Mouse (Mus musculus): ENCODE measurements around the gene Gpr45. TPM values are rescaled to one million over a fixed set of nuclear protein-coding genes. Genes with fewer than 3 reads are reported as not detected.

Gpr45 gene
- 6.3 and 6.7 TPM in 2 replicates for polyA plus RNA-seq (2015; fragmentation: Nextera tagmentation; extraction: Ambion mirVana)

DNA sequence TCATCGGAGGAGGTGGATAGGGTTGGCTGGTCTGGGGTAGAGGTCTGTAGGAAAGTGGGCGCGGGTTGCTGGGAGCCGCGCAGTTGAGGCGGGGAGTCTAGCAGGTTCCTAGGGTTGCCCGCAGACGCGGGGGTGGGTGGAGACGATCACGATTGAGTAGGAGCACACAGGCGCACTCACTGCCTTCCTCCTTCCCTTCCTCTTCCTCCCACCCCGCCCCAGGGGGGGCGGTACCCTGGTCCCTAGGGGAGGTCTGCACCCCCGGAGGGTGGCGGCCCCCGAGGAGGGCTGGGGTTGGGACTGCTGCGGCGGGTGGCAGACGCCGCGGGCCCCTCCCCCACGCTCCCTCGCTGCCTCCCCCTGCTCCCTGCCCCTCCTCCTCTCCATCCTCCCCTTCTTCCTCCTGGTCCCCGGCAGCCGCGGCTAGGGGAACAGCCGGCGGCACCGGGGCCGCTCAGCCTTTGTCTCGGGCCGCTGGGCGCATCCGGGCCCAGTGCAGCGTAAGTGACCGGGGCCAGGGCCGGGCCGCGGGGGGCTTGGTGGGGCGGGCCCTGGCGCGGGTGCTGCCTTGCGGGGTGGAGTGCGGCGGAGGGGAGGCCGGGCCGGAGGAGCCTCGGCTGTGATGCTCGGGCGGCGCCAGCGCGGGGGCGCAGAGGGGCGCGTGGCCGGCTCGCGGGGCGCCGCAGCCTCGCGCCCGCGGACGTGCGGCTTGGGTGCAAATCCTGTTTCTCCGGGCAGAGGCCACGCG, at the start of gene Gpr45:
TSS of gene Gpr45 (plus strand) at position 139 of the 748 bp plus-strand sequence.
- under 1% methylated on average over 62 of the region's 71 CpGs for WGBS
- peak; percentile 69 for ATAC-seq (ENCODE audit: low FRiP score, low TSS enrichment)
- Histone ChIP-seq H3K27me3 (ENCODE audit: control insufficient read depth, insufficient read depth, low read length) (no peaks in the 10 kb centered on the region), H3K9ac (ENCODE audit: low read length) (peak within 1 kb of the TSS; percentile 69), H3K27ac (replicated peaks) (0 out of 2 replicates have a peak within 1 kb of the TSS, but pooled peaks have one; percentile 65), H3K4me2 (replicated peaks; ENCODE audit: low read depth) (peak within 1 kb of the TSS; percentile 86), H3K9me3 (ENCODE audit: control insufficient read depth, low read length) (no peaks in the 10 kb centered on the region), H3K4me1 (replicated peaks; ENCODE audit: control insufficient read depth, insufficient read depth) (no peaks in the 10 kb centered on the region), H3K36me3 (ENCODE audit: control insufficient read depth, insufficient read depth, low read length) (no peaks in the 10 kb centered on the region), H3K4me3 (ENCODE audit: low read depth, low read length) (peak within 1 kb of the TSS; percentile 67)
- TF ChIP-seq EP300 (optimal IDR thresholded peaks at IDR 0.05) (no peak), CTCF (IDR thresholded peaks at IDR 0.05; ENCODE audit: low read depth) (no peak)
- DNase-seq (ENCODE audit: low spot score): peak; percentile 45

DNA sequence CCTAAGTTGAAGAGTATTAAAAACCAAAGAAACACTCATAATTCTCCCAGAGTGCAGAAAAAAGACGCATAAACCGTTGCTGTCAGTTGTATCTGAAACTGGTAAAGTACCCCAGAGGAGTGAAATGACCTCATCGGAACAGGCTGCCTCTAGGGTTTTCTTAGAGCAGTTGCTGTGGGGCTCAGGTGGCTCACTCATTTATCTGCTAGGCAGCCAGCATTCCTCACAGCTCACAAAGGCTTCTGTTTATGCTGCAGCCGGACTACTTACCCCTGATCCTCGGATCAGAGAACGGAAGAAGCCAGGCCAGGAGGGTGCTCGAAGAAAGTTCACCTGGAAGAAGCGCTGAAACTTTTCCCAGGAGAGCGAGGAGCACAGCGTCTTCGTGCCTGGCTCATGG, 47.5 kb upstream of the Gpr45 start:
- H3K27ac ChIP-seq (replicated peaks): no peak overlapping the region
- no peak overlapping the region for H3K4me3 ChIP-seq (ENCODE audit: low read depth, low read length)
- 69% methylated on average over 11 of the region's 11 CpGs for WGBS
- peaks cover 9% of the 10 kb centered on the region for H3K36me3 ChIP-seq (ENCODE audit: control insufficient read depth, insufficient read depth, low read length)
- H3K27me3 ChIP-seq (ENCODE audit: control insufficient read depth, insufficient read depth, low read length): no peaks in the 10 kb centered on the region
- DNase-seq (ENCODE audit: low spot score): peak; percentile 9
- H3K4me2 ChIP-seq (replicated peaks; ENCODE audit: low read depth): no peak overlapping the region
- ATAC-seq (ENCODE audit: low FRiP score, low TSS enrichment): no peak
- no peaks in the 10 kb centered on the region for H3K4me1 ChIP-seq (replicated peaks; ENCODE audit: control insufficient read depth, insufficient read depth)
- no peak overlapping the region for H3K9ac ChIP-seq (ENCODE audit: low read length)
- TF ChIP-seq CTCF (IDR thresholded peaks at IDR 0.05; ENCODE audit: low read depth): no peak
- no peak for TF ChIP-seq EP300 (optimal IDR thresholded peaks at IDR 0.05)
- H3K9me3 ChIP-seq (ENCODE audit: control insufficient read depth, low read length): no peaks in the 10 kb centered on the region

DNA sequence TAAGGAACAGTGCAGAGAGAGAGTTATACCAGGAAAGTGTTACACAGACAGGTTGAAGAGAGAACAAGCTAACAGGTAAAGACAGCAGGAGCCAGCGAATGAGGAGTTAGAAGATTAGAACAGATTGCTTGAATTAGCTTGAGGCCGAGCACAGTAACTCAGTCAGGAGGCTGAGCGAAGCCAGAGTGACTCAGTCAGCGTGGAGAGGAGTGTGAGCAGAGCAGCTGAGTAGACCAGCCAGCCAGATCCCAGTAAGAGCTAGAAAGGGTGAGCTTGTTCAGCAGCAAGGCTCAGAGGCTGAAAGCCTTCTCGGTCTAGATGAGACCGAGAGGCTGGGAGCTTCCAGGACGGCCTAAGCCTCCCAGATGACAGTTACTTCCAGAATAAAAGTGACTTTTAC, 46.0 kb upstream of the Gpr45 start:
- ATAC-seq (ENCODE audit: low FRiP score, low TSS enrichment): no peak
- Histone ChIP-seq H3K27me3 (ENCODE audit: control insufficient read depth, insufficient read depth, low read length) (no peaks in the 10 kb centered on the region), H3K4me2 (replicated peaks; ENCODE audit: low read depth) (no peak overlapping the region), H3K4me3 (ENCODE audit: low read depth, low read length) (no peak overlapping the region), H3K4me1 (replicated peaks; ENCODE audit: control insufficient read depth, insufficient read depth) (no peaks in the 10 kb centered on the region), H3K36me3 (ENCODE audit: control insufficient read depth, insufficient read depth, low read length) (peaks cover 3% of the 10 kb centered on the region; the same call in 1 of the 2 replicates), H3K9ac (ENCODE audit: low read length) (no peak overlapping the region), H3K27ac (replicated peaks) (no peak overlapping the region), H3K9me3 (ENCODE audit: control insufficient read depth, low read length) (no peaks in the 10 kb centered on the region)
- TF ChIP-seq CTCF (IDR thresholded peaks at IDR 0.05; ENCODE audit: low read depth) (no peak), EP300 (optimal IDR thresholded peaks at IDR 0.05) (no peak)
- WGBS: 89% methylated on average over 7 of the region's 7 CpGs
- DNase-seq (ENCODE audit: low spot score): peak; percentile 8

DNA sequence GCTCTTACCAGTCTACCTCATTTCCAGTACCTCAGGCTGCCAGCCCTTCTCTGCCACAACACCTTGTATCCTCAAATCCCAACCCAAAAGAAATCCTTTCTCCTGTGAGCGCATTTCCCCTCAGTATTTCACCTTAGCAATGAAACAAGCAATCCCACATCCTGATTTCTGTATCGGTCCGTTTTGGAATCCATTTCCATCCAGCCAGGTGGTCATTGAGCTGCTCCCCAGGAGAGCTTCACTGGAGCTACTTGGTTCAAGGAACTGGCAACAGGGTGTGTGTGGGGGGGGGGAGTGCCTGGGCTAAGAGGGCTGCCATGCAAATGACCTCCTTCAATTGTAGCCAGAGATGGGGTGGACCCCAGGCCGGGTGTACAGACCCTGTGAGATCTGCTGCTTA, 45.5 kb upstream of the Gpr45 start:
- Histone ChIP-seq H3K9me3 (ENCODE audit: control insufficient read depth, low read length) (no peaks in the 10 kb centered on the region), H3K4me2 (replicated peaks; ENCODE audit: low read depth) (no peak overlapping the region), H3K36me3 (ENCODE audit: control insufficient read depth, insufficient read depth, low read length) (peaks cover 3% of the 10 kb centered on the region; the same call in 1 of the 2 replicates), H3K4me1 (replicated peaks; ENCODE audit: control insufficient read depth, insufficient read depth) (no peaks in the 10 kb centered on the region), H3K27ac (replicated peaks) (no peak overlapping the region), H3K9ac (ENCODE audit: low read length) (no peak overlapping the region), H3K4me3 (ENCODE audit: low read depth, low read length) (no peak overlapping the region), H3K27me3 (ENCODE audit: control insufficient read depth, insufficient read depth, low read length) (no peaks in the 10 kb centered on the region)
- 62% methylated on average over 4 of the region's 4 CpGs for WGBS
- ATAC-seq (ENCODE audit: low FRiP score, low TSS enrichment): no peak
- TF ChIP-seq EP300 (optimal IDR thresholded peaks at IDR 0.05) (no peak), CTCF (IDR thresholded peaks at IDR 0.05; ENCODE audit: low read depth) (no peak)
- no peak for DNase-seq (ENCODE audit: low spot score)

DNA sequence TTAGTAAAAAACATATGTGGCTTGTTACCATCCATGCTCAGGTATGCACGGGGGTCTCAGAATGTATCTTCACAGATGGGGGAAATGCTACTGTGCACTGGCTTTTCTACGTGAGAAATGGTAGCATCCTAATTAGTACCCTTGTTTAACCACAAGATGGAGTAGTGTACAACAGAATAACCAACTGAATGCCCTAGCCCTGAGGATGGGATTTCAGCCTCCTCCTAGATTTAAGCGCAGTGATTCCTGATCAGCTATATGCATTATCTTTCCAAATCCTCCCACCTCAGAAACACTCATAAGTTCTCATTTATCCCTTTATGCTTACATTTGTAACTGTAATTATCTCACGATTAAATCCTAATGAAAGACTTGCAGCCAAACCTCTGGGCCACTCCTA, 37.6 kb upstream of the Gpr45 start:
- Histone ChIP-seq H3K4me2 (replicated peaks; ENCODE audit: low read depth) (no peak overlapping the region), H3K36me3 (ENCODE audit: control insufficient read depth, insufficient read depth, low read length) (no peaks in the 10 kb centered on the region), H3K27me3 (ENCODE audit: control insufficient read depth, insufficient read depth, low read length) (no peaks in the 10 kb centered on the region), H3K4me3 (ENCODE audit: low read depth, low read length) (no peak overlapping the region), H3K9ac (ENCODE audit: low read length) (no peak overlapping the region), H3K27ac (replicated peaks) (no peak overlapping the region), H3K9me3 (ENCODE audit: control insufficient read depth, low read length) (no peaks in the 10 kb centered on the region), H3K4me1 (replicated peaks; ENCODE audit: control insufficient read depth, insufficient read depth) (no peaks in the 10 kb centered on the region)
- TF ChIP-seq CTCF (IDR thresholded peaks at IDR 0.05; ENCODE audit: low read depth): peak; percentile 90
- TF ChIP-seq EP300 (optimal IDR thresholded peaks at IDR 0.05): no peak
- ATAC-seq (ENCODE audit: low FRiP score, low TSS enrichment) (peak; percentile 49; the same call in 1 of the 2 replicates), DNase-seq (ENCODE audit: low spot score) (no peak)
- 11% methylated on average over 4 of the region's 4 CpGs for WGBS

DNA sequence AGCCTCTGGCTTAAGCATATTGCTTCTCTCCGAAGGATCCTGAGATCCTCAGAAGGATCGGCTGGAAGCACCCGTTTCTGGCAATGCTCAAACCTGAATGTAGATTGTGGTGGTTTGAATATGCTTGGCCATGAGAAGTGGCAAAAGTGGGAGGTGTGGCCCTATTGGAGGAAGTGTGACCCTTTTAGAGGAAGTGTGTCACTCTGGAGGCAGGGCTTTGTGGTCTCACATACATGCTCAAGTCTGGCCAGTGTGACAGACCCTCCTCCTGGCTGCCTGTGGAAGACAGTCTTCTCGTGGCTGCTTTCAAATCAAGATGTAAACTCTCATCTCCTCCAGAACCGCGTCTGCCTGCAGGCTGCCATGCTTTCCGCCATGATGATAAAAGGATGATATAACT, 36.0 kb upstream of the Gpr45 start:
- no peaks in the 10 kb centered on the region for H3K36me3 ChIP-seq (ENCODE audit: control insufficient read depth, insufficient read depth, low read length)
- no peak overlapping the region for H3K4me2 ChIP-seq (replicated peaks; ENCODE audit: low read depth)
- no peak for TF ChIP-seq CTCF (IDR thresholded peaks at IDR 0.05; ENCODE audit: low read depth)
- no peak for TF ChIP-seq EP300 (optimal IDR thresholded peaks at IDR 0.05)
- H3K4me1 ChIP-seq (replicated peaks; ENCODE audit: control insufficient read depth, insufficient read depth): no peaks in the 10 kb centered on the region
- no peak for DNase-seq (ENCODE audit: low spot score)
- WGBS: 77% methylated on average over 7 of the region's 7 CpGs
- no peaks in the 10 kb centered on the region for H3K27me3 ChIP-seq (ENCODE audit: control insufficient read depth, insufficient read depth, low read length)
- no peak overlapping the region for H3K4me3 ChIP-seq (ENCODE audit: low read depth, low read length)
- H3K9ac ChIP-seq (ENCODE audit: low read length): no peak overlapping the region
- H3K27ac ChIP-seq (replicated peaks): no peak overlapping the region
- no peaks in the 10 kb centered on the region for H3K9me3 ChIP-seq (ENCODE audit: control insufficient read depth, low read length)
- ATAC-seq (ENCODE audit: low FRiP score, low TSS enrichment): no peak
